Mouse (Mus musculus): ENCODE measurements at regions not wholly inside any gene's neighbourhood (a gene's known extent, or its start where the extent isn't known, plus 50 kb on each side); places are given as distances from the start of the nearest gene placed in this dataset.

DNA sequence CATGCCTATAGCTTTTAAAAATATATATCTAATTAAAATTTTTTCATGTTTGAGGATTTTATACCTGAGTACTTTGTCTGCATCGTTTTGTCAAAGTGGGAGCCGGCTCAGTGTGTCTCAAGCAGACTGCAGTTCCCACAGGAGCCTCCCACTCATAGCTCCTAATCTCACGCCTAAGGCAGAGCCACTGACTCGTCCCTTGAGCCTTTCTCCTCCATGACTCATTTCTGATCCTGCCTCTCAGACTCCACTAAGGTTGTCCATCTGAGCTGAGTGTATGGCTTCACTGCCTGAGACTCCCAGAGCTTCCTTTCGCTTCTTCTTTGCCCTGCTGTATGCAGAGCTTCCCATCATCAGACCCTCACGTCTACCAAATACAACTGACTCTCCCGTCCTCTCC, 98.8 kb downstream of the Efnb2 start:
- peak in 1 of 2 experiments; percentile 6 for DNase-seq (ENCODE audit: low spot score in 2 of 2)

- no peak for DNase-seq (ENCODE audit: low spot score in 2 of 2)
Measured at GRCm38 (mm10) chr8:8558050-8558449, 103.0 kb downstream of the Efnb2 start.

GRCm38 (mm10) chr8:8556152-8556551, 104.9 kb downstream of the Efnb2 start:
- DNase-seq (ENCODE audit: low spot score in 2 of 2) = no peak

DNA sequence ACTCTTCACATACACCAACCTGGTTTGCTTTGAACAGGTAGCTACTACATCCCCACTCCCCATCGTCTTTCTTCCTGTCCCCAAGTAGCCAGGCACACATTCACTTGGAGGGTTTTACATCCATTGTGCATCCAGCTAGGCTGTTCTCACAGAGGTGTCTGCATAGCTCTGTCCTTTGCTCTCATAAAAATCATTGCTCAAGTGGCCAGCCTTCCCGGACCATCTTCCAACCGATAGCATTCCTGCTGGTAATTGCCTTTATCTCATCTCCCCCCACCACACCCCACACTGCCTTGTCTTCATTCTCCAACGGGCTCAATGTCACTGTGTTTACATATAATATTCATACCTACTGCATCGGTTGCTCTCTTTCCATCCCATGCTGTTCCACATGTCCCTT, 106.4 kb downstream of the Efnb2 start:
- DNase-seq (ENCODE audit: low spot score in 2 of 2) = no peak

- no peak for DNase-seq (ENCODE audit: low spot score in 2 of 2)
Measured at GRCm38 (mm10) chr8:8552779-8553178, 108.3 kb downstream of the Efnb2 start.

- DNase-seq (ENCODE audit: low spot score in 2 of 2) = no peak
Measured at GRCm38 (mm10) chr8:8536626-8537025, 124.4 kb downstream of the Efnb2 start.

GRCm38 (mm10) chr8:8534787-8535186, 126.3 kb downstream of the Efnb2 start:
- no peak for DNase-seq (ENCODE audit: low spot score in 2 of 2)

GRCm38 (mm10) chr8:8532907-8533306, 128.1 kb downstream of the Efnb2 start:
- no peak for DNase-seq (ENCODE audit: low spot score in 2 of 2)

GRCm38 (mm10) chr8:8530540-8530939, 130.5 kb downstream of the Efnb2 start:
- no peak for DNase-seq (ENCODE audit: low spot score in 2 of 2)

DNA sequence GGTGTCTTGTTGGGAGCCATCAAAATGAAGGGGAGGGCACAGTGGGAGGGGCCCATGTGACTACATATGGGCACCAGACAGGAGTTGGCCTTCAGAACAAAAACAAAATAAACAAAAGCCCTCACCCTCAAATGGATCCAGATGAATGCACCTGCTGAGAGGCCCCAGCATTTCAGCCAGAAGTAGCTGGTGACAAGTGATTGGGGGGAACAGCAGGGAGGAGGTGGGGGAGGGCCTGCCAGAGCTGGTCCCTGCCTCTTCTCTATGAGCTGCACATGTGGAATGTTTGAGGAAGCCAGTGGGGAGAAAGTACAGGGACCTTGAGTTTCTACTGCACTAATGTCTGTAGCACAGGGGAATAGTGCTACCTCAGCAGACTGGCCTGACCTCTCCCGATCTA, 139.5 kb downstream of the Efnb2 start:
- no peak for DNase-seq (ENCODE audit: low spot score in 2 of 2)

DNA sequence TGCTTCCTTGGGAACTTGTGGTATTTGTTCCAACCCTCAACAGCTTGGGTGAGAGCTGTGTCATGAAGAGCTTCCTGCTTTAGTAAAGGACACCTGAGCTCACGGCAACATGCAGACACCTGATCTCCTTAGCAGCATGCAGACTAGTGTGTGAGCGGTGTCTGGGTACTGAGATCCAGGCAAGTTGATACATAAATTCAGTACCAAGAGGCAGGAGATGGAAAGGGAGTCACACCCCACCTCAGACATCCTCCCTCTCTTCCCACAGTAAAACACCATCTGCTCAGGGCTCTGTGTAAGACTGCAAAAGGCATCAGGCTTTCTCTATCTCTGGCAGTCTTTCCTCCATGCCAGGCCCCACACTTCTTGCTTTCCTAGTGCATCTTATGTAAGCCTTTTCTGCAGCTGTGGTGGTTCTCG, 141.3 kb downstream of the Efnb2 start:
- DNase-seq (ENCODE audit: low spot score in 2 of 2) = peak; percentile 54 to 83

GRCm38 (mm10) chr8:8517599-8517998, 143.4 kb downstream of the Efnb2 start:
- no peak for DNase-seq (ENCODE audit: low spot score in 2 of 2)

- DNase-seq (ENCODE audit: low spot score in 2 of 2) = no peak
Measured at GRCm38 (mm10) chr8:8516272-8516671, 144.8 kb downstream of the Efnb2 start.

DNA sequence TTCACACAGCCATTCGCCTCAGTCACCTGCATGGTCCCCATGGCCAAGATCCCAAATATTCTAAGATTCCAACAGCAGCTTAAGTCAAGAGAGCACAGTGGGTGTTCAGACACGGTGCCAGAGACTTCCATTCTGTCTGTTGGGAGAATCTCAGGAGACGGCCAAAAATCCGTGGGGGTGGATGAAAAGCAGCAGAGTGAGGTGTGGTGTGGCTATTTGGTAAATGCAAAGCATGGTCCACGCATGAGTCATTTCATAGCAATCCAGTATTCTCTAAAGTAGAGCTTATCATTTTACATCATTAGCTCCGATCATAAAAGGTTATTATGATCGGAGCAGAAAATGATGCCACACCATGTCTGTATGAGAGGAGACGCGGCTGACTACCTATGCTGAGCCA, 161.1 kb downstream of the Efnb2 start:
- DNase-seq (ENCODE audit: low spot score in 2 of 2) = no peak

DNA sequence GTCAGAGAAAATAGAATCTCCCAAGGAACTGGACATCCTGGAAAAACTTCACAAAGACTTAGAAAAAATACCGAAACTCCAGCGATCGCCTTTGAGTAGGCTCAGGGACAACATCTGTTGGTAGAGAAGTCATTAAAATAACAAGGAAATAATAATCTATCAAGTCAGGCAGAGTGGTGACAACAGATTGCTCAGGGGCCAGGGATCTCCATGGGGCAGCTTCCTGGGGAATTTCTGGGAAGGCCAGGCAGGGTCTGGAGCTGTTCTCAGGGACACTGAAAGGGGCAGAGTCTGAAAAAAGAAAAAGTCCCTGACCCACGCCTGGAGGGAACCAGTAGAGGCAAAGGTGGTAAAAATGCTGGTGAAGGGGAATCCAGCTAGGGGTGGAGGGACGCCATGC, 162.3 kb downstream of the Efnb2 start:
- no peak for DNase-seq (ENCODE audit: low spot score in 2 of 2)

DNA sequence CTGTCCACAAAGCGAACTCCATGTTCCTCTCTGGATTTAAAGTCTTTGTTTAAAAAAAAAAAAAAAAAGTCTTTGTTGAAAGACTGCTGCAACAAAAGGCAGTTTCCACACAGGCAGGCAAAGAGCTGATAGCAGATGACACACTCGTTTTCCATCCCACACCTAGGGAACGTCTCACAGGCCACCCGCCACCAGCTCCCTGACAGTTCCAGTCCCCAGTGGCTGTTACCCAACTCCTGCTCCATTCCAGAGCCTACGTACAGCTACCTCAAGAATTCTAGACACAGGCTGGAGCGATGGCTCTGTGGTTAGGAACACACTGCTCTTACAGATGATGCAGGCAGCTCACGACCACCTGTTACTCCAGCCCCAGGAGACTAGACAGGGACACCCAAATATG, 165.6 kb downstream of the Efnb2 start:
- no peak for DNase-seq (ENCODE audit: low spot score in 2 of 2)

DNA sequence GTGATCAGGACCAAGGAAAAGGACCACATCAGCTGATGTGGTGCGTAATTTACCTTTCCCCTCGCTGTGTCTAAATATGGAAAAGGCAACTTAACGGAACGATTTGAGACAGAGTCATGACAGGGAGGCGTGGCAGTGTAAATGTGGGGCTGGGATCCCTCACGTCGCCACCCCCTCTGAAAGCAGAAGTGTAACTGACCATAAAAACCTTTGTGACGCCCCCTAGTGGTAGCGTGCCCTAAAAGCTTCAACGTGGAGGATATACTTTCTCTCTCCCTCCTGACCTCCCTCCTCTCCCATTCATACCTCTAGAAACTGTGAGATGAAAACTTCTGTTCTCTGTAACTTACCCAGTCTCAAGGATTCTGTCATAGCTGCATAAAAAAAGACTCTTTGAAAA, 166.8 kb downstream of the Efnb2 start:
- no peak for DNase-seq (ENCODE audit: low spot score in 2 of 2)

DNA sequence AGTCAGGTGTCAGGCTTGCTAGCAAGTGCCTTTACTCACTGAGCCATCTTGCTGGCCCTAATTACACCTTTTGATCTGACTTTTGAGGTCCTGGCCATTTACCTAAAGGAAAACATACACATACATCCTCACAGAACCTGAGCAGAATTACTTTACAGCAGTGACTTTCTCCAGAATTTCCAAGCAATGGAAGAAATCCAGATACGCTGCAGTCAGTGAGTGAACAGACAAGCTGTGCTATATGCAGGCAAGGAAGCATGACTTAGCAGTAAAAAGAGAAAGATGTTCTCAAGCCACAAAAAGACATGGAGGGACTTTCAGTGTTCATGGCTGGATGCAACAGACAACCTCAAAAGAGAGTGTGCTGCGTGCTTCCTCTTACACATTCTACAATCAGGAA, 169.1 kb downstream of the Efnb2 start:
- DNase-seq (ENCODE audit: low spot score in 2 of 2) = no peak

DNA sequence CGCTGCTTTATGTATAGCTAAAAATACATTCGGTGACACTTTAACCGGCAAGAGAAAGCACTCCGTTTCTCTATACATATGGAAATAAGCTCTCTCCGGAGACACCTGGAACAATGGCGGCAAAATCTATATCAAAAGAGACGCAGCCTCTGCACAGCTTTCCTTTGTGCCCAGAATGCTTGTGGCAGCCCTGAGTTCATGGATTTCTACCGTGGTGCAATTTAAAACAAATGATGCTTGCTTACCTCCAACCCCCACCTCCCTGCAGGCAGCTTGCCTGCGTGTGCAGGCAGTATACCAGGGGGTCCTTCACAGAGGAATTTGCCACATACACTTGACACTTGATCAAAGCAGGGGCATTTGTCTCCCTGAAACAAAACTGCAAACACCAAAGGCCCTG, 171.3 kb downstream of the Efnb2 start:
- DNase-seq (ENCODE audit: low spot score in 2 of 2) = no peak

DNA sequence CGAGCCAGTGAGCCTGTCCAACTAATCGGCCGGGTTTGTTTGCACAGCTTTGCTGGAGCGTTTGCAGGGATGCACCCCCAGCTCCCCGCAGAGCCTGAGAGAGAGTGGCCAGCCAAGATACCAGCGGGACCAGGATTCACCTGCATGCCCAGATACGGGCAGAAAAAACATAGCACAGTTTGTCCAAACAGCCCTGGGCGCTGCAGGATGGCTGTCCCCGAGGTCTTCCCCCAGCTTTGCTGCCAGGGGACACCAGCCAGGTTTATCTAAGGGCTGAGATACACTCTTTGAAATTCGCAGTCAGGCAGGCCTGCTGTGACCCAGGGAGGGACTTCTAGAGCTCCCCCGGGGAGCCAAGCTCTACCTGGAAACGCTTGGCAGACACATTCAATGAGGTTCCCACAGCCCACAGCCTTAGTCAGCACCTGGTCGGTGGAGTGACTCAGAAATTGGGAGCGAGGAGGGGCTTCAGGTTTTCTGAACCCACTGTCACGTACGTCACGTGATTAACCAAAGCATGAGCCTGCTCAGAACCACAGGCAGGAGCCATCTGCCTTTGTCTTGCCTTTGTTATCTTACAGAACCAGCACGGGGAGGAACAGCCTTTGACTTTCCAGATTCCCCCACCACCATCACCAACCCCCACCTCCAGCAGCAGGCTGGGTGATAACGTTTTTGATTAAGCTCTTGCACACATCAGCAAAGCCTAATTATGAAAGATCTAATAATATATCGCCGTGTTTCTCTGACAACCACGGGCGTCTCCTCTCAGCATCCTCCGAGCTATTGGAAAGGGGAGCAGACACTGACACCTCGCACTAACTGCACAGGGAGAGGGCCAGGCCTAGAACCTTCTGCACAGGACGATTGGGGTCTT, 172.1 kb downstream of the Efnb2 start:
- peak in 1 of 2 experiments; percentile 7 for DNase-seq (ENCODE audit: low spot score in 2 of 2)

- DNase-seq (ENCODE audit: low spot score in 2 of 2) = no peak
Measured at GRCm38 (mm10) chr8:8488191-8488694, 172.8 kb downstream of the Efnb2 start.

GRCm38 (mm10) chr8:8487706-8488105, 173.3 kb downstream of the Efnb2 start:
- DNase-seq (ENCODE audit: low spot score in 2 of 2) = no peak

GRCm38 (mm10) chr8:8486866-8487265, 174.2 kb downstream of the Efnb2 start:
- peak; percentile 31 to 36 for DNase-seq (ENCODE audit: low spot score in 2 of 2)

DNA sequence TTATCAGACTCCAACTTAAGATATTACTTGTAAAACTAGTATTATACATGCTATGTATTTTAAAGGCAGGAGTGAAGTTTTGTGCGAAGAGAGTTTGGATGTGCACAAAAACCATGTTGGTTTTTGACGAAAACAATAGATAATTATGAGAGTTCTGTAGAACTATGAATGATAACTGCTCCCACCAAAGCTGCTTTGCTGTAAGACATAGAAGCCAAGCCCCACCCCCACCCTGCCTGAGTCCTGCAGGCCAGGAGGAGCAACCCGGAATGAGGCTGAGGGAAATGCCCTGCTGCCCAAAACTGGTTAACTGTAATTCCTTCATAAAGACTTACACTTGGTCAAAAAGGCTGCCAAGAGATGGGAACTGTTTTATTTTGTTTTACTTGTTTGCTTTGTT, 175.8 kb downstream of the Efnb2 start:
- no peak for DNase-seq (ENCODE audit: low spot score in 2 of 2)
